Mouse (Mus musculus): ENCODE data around the gene Dhdds. TPM values are rescaled to one million over a fixed set of nuclear protein-coding genes. Genes with fewer than 3 reads are reported as not detected.

Gene Dhdds
- polyA plus RNA-seq, 1 experiment, result 33.9 TPM

DNA sequence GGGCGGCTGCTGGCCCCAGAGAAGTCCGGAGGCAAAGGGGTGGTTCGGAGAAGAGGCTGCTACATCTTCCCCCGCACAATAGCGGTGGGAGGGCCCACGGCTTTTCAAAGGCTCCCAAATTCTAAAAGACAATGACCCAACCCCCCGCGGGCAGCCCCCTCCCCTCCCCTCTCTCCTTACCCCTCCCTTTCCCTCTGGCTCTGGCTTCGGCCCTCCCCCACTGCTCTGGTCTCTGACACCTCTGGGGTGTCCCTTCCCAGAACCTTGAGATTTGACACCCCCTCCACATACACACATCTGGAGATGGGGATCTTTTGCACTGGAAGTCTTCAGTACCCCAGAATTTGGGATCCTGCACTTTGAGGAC lies 18.0 kb upstream of the Dhdds start, which contains the start of gene Lin28a:
Gene Lin28a (minus strand): TSS at position 63 of the 367 bp plus-strand sequence.
- Histone ChIP-seq H3K27ac (ENCODE audit: insufficient read depth, low read length) (no peak within 1 kb of the TSS), H3K4me1 (ENCODE audit: control insufficient read depth, insufficient read depth, low read length) (no peaks in the 10 kb centered on the region), H3K4me3 (ENCODE audit: insufficient read depth, low read length) (no peak within 1 kb of the TSS)
- TF ChIP-seq POLR2A (IDR thresholded peaks at IDR 0.05; ENCODE audit: low read depth, low read length) (no peak), CTCF (IDR thresholded peaks at IDR 0.05; ENCODE audit: borderline replicate concordance, insufficient read depth, low read length) (no peak)

DNA sequence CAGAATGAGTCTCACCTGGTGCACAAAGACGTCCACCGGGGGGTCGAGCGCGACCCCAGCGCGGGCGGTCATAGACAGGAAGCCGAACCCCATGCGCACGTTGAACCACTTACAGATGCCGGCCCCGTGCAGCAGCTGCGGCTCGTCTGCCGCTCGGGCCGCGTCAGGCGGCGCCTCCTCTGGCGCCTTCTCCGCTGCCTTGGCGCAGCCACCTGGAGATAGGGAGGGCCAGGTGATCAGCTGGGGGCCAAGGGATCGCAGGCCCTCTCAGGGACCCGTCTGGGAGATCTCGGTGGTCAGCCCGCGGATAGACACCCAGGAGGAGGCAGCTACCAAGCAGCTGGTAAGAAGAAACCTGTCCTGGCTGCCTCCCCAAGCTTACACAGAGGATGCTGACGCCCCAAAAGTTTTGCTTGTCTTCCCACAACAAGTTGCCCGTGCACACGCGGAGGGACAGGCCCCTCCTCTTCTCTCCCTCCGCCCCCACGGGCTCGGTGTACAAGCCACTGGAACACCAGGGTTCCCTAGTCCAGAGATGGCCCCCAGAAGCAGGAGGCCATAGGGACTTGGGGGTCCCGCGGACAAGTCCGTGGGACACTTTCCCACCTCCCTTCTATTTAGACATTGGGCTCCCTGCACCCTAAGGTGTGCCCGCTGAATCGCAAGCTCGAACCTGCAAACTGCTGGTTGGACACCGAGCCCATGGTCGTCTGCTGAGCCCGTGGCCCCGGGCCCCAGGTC lies 17.5 kb upstream of the Dhdds start:
- TF ChIP-seq POLR2A (IDR thresholded peaks at IDR 0.05; ENCODE audit: low read depth, low read length) (no peak), CTCF (IDR thresholded peaks at IDR 0.05; ENCODE audit: borderline replicate concordance, insufficient read depth, low read length) (no peak)
- Histone ChIP-seq H3K4me3 (ENCODE audit: insufficient read depth, low read length) (no peak overlapping the region), H3K4me1 (ENCODE audit: control insufficient read depth, insufficient read depth, low read length) (no peaks in the 10 kb centered on the region), H3K27ac (ENCODE audit: insufficient read depth, low read length) (no peak overlapping the region)

DNA sequence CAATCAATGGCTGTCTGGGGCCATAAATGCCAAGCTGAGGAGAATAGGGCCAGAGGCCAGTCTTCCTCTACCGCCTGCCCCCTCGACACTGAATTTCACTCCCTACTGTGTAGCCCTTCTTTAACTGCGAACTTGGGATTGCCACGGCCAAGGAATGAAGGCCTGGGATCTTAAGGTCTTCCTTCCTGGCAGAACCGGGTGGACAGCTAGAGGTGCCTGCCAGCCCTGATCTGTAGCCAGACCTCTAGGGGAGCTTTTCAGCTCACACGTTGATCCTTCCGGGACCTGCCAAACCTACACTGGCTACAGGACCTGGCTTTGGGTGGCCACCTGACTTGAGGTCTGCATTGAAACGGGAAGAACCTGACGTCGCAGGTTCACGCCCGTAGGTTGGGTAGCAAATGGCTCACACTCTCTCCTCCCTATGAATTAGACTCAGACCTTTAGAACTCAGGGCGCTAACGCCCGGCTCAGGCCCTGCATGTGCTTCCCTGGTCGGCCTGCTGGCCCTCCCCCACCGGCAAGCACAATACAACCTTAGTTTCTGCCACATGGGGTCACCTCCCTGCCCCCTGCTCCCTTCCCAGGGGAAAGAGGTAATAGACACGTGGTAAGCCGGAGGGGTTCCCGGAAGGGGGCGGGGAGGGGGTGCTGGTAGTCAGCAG lies 16.6 kb upstream of the Dhdds start:
- no peak for TF ChIP-seq CTCF (IDR thresholded peaks at IDR 0.05; ENCODE audit: borderline replicate concordance, insufficient read depth, low read length)
- TF ChIP-seq POLR2A (IDR thresholded peaks at IDR 0.05; ENCODE audit: low read depth, low read length), result no peak
- no peak overlapping the region for H3K4me3 ChIP-seq (ENCODE audit: insufficient read depth, low read length)
- H3K27ac ChIP-seq (ENCODE audit: insufficient read depth, low read length), result no peak overlapping the region
- H3K4me1 ChIP-seq (ENCODE audit: control insufficient read depth, insufficient read depth, low read length), result no peaks in the 10 kb centered on the region

DNA sequence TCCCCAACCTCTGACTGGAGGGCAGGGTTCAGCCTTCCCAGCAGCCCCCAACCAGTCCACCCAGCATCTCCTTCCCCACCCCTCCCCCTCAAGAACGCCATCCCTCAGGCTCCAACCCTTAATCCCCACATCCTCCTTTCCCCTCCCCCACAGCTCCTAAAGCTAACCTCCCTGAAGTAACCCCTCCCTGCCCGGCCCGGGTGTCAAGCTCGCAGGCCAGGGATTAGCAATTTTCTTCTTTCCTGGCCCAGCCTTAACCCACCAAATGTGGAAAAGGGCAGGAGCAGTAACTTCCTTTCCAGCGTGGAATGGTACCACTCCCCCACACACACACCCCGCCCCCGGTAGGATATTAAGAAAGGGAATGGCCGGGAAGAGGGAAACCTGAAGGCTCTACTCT lies 16.0 kb upstream of the Dhdds start:
- no peaks in the 10 kb centered on the region for H3K4me1 ChIP-seq (ENCODE audit: control insufficient read depth, insufficient read depth, low read length)
- TF ChIP-seq POLR2A (IDR thresholded peaks at IDR 0.05; ENCODE audit: low read depth, low read length) (no peak), CTCF (IDR thresholded peaks at IDR 0.05; ENCODE audit: borderline replicate concordance, insufficient read depth, low read length) (no peak)
- H3K4me3 ChIP-seq (ENCODE audit: insufficient read depth, low read length), result no peak overlapping the region
- H3K27ac ChIP-seq (ENCODE audit: insufficient read depth, low read length), result no peak overlapping the region

DNA sequence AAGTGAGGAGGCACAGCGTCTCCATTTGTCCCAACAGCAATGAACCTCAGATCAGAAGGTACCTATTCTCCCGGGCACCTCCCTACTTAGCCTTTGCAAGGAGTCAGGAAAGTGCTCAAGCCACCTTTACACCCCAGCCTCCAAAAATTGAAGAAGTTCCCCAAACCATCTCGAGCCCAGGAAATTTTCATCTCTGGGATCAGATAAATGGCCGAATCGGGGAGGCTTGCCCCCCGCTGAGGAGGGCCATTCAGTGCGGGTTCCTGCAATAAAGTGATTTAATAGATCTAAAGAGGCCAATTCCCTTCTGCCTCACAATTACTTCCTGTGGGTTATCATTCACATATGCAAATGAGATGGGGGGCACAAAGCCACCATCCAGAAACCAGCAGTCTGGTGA lies 15.5 kb upstream of the Dhdds start:
- H3K27ac ChIP-seq (ENCODE audit: insufficient read depth, low read length), result no peak overlapping the region
- no peaks in the 10 kb centered on the region for H3K4me1 ChIP-seq (ENCODE audit: control insufficient read depth, insufficient read depth, low read length)
- no peak overlapping the region for H3K4me3 ChIP-seq (ENCODE audit: insufficient read depth, low read length)
- TF ChIP-seq POLR2A (IDR thresholded peaks at IDR 0.05; ENCODE audit: low read depth, low read length), result no peak
- TF ChIP-seq CTCF (IDR thresholded peaks at IDR 0.05; ENCODE audit: borderline replicate concordance, insufficient read depth, low read length), result no peak

DNA sequence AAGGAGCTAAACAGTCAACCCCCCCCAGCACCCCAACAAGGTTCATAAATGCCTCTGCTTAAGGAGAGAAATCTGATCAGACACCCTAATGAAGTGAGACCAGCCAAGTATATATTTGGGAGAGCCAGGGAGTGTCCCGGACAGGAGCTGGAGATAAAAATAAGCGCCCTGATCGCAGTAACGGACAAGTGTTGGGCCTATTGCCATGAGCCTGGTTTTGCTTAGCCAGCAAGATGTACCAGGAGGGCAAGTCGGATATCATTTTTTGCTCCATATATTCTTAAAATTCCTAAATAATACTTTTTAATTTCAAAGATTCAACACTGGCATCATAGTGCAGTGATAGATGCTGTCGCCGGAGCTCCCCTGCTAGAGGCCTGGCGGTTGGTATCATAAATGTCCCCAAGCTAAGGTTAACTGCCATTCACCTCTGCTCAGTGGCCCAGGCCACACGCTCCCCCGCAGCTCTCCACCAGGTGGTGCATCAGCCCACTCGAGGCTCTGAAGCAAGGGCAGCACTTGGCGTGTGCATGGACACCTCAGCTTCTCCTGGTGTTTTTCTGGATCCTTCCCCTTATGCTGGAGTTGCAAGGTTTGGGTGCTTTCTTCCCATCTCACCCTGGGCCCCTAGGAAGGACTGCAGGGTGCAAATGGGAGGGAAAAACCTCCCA lies 12.3 kb upstream of the Dhdds start:
- H3K4me1 ChIP-seq (ENCODE audit: control insufficient read depth, insufficient read depth, low read length), result no peaks in the 10 kb centered on the region
- H3K27ac ChIP-seq (ENCODE audit: insufficient read depth, low read length), result no peak overlapping the region
- no peak for TF ChIP-seq POLR2A (IDR thresholded peaks at IDR 0.05; ENCODE audit: low read depth, low read length)
- TF ChIP-seq CTCF (IDR thresholded peaks at IDR 0.05; ENCODE audit: borderline replicate concordance, insufficient read depth, low read length), result peak; percentile 60; the same call in 1 of the 2 replicates
- H3K4me3 ChIP-seq (ENCODE audit: insufficient read depth, low read length), result no peak overlapping the region

DNA sequence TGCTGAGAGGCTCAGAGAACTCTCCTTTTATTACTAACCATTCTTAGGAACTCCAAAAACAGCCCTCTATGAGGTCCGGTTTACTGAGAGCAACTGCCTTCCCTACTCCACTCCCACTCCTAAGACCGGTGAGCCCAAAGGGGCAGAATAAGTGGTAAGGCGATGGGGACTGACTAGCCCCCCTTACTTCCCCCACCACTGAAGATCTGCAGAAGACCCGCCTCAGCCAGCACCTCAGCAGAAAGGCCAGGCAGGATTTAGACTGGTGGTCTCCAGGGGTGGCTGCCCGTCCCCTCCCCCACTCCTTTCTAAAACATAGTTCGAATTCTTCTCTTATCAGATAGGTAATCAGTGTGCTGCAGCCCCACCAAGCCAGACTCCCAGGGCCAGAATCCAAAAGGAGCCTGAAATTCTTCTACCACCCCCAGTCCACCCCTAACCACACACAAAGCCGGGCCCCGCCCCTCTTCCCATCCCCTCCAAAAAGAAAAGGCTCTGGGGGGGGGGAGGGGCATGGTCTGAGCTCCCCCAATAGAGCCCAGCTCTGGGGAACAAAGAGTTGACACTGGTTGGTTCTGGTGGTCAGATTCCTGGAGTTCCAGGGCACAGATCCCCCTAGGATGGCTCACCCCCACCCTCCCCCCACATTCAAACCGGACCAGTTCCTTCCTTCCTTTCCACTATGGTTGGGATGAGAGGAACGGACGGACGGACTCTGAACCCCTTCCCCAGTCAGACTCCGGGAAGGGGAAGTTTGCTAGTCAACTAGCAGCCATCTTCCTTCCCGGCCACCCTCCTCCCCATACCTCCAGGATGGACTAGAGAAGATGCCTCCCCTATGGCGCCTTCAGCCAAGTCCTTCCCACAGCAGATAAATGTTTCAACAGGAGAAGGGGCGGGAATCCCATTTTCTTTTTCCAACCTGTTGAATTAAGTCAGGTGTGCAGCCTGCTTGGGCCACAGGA lies 11.0 kb upstream of the Dhdds start:
- H3K4me3 ChIP-seq (ENCODE audit: insufficient read depth, low read length), result no peak overlapping the region
- TF ChIP-seq CTCF (IDR thresholded peaks at IDR 0.05; ENCODE audit: borderline replicate concordance, insufficient read depth, low read length) (no peak), POLR2A (IDR thresholded peaks at IDR 0.05; ENCODE audit: low read depth, low read length) (no peak)
- no peaks in the 10 kb centered on the region for H3K4me1 ChIP-seq (ENCODE audit: control insufficient read depth, insufficient read depth, low read length)
- H3K27ac ChIP-seq (ENCODE audit: insufficient read depth, low read length), result no peak overlapping the region

DNA sequence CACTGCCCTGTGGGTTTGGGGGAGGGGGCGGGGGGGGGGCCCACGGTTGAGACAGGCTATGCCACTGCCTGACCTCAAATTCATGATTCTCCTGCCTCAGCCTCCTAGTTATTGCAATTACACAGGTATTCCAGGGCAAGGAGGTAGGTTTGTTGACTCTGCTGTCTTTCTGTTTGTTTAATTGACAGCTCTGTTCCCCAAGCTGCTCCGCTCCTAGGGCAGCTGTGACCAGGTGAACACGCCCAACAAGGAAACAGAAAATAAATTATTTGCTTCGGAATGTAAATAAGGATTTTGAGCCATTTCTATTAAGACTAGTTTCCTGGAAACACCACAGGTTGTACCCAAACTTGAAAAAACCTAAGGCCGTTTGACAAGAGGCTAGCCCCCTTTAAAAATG lies 9.0 kb upstream of the Dhdds start:
- no peak overlapping the region for H3K4me3 ChIP-seq (ENCODE audit: insufficient read depth, low read length)
- TF ChIP-seq CTCF (IDR thresholded peaks at IDR 0.05; ENCODE audit: borderline replicate concordance, insufficient read depth, low read length) (no peak), POLR2A (IDR thresholded peaks at IDR 0.05; ENCODE audit: low read depth, low read length) (no peak)
- no peaks in the 10 kb centered on the region for H3K4me1 ChIP-seq (ENCODE audit: control insufficient read depth, insufficient read depth, low read length)
- H3K27ac ChIP-seq (ENCODE audit: insufficient read depth, low read length), result no peak overlapping the region

DNA sequence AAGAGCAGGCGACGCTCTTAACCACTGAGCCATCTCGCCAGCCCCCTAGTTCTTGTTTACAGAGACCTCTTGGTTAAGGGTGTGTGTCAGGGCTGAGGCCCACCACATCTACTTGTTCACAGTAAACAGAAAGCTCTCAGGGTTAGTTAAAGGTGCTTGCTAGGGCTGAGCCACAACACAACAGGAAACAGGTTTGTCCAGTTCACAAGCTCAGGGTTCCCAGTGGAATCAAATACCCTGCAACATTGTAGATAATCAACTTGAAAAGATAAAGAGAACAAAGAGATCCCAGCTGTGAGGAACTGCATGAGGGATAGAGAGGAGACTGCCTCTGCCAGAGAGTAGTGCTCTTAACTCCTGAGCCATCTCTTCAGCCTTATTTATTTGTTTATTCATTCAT lies 6.1 kb upstream of the Dhdds start:
- Histone ChIP-seq H3K4me1 (ENCODE audit: control insufficient read depth, insufficient read depth, low read length) (no peaks in the 10 kb centered on the region), H3K27ac (ENCODE audit: insufficient read depth, low read length) (no peak overlapping the region), H3K4me3 (ENCODE audit: insufficient read depth, low read length) (no peak overlapping the region)
- TF ChIP-seq POLR2A (IDR thresholded peaks at IDR 0.05; ENCODE audit: low read depth, low read length) (no peak), CTCF (IDR thresholded peaks at IDR 0.05; ENCODE audit: borderline replicate concordance, insufficient read depth, low read length) (no peak)

Data from embryonic fibroblast, embryonic 13.5 days (primary cell).